Mouse (Mus musculus) urinary bladder, postnatal 14 days (tissue): ENCODE measurements around the gene Chsy1.

ENCODE experiments used
- DNase-seq: peaks from one replicate; pipeline ENCODE4 v3.0.0; 2021; ENCODE audit warnings: low spot score

The Chsy1 gene

DNA sequence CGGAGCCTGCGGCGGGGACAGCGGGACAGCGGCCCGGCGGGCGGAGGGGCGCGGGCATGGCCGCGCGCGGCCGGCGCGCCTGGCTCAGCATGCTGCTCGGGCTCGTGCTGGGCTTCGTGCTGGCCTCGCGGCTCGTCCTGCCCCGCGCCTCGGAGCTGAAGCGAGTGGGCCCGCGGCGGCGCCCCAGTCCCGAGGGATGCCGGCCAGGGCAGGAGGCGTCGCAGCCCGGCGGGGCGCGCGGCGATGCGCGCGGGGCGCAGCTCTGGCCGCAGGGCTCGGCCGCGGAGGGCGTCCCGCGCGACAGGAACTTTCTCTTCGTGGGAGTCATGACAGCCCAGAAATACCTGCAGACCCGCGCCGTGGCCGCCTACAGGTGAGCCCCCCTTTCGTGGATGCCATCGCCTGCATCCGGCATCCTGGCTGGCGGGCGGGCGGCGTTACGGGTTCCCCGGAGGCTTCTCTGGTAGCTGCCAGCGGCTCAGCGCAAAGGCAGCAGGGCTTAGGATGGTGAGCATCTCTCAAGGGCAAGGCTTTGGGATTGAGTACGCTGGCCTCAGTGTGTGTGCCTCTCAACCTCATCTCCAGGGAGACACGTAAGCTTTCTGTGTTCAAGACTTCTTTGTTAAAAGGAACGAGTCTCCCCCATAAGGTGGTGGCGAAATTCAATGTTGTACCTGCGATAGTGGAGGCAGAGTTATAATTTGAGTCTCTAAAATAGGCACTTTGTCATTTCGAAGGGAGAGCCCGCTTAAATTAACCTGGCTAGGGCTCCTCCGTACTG is 730 bp downstream of the Chsy1 start:
- DNase-seq = peak; percentile 15

DNA sequence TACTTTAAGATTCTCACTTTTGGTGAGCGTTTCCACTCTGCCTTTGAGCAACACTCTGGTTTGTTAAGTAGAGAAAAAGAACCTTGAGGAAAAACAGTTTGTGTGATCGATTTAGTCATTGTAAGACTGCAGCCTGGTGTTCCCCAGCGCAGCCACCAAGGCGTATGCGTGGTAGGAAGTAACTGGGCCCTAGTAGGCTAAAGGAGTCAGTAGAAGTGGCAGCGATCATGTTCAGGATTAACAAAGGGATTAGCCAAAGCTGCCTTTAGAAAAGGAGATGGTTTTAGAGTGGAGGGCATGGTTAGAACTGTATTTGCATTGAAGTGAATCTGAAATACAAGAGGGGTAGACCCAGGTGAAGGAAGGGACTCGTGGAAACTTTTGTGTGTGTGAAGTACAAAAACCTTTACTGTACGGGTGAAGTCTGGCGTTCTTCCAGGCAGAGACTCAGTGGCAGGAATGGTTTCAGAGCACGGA is 1.4 kb downstream of the Chsy1 start:
- DNase-seq = no peak

DNA sequence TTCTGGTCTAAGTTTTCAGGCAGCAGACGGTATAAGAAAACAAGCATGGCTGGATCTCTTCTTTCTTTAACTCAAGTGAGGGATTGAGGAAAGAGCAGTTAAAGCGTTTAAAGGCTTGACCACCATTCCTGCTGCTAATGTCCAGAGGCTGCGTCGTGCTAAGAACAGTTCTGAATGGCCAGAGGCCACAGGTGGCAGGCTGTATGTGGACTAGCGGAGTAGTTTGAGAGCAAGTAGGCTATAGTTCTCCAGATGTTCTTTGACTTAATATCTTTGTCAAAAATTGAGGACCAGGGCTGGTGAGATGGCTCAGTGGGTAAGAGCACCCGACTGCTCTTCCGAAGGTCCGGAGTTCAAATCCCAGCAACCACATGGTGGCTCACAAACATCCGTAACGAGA is 1.9 kb downstream of the Chsy1 start:
- DNase-seq = no peak

DNA sequence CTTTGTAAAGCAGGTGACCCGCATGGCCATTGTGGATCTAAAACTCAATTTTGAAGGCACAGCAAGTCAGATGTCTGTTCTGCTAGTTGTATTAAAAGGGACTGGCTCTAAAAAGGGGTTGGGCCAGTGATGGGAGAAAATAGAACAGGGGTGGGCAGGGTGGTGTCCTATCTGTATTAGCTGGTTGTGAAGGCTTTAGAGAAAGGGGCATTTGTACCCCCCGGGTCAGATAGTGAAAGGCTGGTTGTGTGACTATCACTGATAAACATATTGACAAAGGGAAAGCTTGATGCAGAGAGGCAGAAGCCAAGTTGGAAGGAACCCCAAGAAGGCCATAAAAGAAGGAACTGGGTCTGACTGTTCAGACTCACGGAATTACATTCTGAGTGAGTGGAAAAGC is 4.2 kb downstream of the Chsy1 start:
- DNase-seq = no peak

DNA sequence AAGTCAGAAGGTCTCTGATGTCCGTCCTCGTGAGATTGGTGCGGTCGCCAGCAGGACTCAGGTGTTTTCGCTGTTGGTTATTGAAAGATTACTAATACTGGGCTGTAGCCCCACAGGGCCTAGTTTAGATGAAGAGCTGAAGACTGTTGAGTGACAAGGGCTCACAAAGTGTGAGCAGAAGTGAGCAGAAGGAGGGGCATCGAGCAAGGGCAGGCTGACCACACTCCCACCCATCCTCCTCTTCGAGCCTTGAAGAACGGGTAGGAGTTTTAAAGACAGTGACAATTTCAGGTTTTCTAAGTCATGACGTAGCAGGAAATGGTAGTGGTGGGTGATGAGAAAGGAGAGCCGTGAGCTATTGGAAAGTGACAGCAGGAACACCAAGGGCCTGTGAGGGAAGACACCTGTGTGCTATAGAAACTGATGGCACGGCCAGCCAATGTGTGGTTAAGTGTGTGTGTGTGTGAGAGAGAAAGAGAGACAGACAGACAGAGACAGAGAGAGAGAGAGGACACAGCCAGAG is 6.6 kb downstream of the Chsy1 start:
- no peak for DNase-seq

DNA sequence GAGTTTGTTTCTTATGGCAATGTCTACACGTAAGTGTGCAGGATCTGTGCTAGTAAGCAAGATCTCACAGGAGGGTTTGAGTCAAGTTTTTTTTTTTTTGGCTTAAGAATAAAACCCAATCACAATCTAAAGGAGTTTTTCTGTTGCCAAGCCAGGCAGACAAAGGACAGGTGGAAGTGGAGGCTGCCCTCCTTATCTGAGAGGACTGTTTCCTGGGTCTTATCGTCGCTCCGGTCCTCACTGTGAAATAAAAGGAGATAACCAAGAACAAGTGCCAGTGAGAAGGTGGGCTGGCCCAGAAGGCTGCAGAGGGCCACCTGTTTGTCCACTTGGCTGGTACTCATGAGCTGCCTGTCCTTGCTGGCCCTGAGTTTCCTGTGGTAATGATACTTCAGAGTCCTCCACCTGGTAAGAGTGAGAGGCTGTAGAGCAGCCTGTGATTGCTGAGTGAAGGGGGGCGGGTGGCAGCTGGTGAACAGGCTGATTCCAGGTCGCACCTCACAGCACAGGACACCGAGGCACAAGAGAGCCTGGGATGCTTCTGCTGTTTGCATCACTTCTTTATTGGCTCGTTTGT is 7.7 kb downstream of the Chsy1 start:
- no peak for DNase-seq

DNA sequence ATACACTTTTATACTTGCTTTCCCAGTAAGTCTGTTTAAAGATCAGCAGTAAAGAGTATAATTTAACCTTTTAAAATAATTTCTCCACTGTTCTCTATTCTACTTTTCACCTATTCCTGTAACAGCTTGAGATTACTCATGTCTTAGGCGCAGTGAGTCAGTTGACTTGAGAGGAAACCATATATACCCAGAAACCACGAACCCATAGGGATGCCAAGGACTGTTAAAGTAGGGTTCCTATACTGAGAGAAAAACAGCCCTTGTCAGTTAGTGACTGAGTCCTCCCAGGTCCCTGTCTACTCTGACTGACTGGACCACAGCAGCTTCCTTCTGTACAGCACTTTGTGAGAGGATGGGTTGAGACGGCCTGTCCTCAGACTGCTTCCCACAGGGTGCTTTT is 8.7 kb downstream of the Chsy1 start:
- no peak for DNase-seq

DNA sequence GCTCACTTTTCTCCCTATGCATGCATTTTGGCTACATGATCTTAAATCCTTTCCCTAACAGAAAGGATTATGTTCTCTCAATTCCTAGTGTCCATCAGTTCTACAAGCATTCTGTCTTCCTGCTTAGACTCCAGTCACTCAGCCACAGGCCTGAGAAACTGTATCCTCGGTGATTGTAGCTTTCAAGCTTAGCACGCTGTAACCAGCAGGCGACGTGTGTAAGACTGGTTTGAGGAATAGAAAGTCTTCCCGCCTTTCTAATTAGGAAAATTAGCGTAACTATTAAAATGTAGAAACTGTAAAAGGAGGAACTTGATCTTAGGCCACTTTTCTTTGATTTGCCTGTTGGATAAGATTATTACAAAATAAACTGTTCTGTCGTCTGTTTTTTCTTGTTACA is 9.5 kb downstream of the Chsy1 start:
- no peak for DNase-seq

DNA sequence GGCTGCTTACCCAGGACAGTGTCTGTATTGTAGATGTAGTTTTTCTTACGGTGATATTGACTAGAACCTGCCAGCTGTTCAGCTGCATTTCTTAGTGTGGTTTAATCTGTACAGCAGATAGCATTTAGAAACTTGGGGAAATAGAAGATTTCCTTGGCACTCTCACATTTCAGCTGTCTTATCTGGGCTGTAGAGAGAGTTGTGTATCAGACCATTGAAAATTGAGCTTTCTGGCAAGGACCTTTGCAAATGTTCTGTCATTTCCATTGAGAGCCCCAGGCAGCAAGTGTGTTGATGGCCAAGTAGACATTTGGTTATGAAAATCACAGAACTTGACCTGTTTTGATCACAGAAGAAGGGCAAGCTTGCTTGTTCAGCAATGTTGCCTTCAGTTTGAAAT is 10.8 kb downstream of the Chsy1 start:
- no peak for DNase-seq

DNA sequence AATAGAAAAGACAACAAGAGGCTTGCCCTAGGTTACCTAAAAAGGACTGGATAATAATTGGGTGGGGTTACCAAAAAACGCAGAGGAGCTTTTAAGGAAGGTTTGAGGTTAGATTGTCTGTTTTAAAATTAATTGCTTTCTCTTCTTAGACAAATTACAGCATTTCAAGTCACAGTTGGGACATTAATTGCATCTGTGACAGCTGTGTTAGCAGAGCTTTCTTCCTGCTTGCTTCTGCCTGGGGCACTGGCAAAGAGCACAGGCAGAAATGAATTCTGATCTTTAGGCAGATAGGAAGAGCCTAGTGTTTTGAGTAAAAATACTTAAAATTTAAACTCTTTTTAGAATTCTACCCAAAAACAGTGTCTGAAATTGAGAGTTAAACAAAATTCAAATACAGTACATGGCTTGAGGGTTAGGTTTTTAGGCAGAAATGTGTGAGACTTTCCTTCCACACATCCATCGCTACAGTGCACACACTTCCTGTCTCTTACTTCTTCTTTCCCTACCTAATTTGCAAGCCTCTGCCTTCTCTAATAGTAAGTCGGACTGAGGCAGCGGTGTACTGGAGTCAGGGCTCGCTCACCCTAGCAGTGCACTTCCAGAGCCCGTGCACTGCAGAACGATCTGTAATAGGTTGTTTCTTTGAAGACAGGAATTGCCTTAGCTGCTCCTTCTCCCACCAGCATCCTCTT is 11.5 kb downstream of the Chsy1 start:
- no peak for DNase-seq

DNA sequence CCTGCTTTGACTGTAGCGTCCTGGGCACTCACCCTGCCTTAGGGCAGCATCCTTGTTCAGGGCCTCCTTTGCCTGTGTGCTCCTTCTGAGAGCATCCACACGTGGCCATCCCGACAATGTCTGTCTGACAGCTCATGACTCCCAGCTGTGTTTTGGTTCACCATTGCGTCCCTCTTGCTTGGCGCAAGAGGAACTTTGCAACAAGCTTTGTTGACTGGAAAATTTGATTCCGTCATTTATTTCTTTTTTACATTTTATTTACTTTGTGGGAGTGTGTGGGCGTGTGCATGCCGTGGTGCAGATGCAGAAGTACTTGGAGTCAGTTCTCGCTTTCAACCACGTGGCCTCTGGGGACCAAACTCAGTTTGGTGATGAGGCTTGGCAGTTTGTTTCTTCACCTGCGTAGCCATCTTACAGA is 15.2 kb downstream of the Chsy1 start:
- no peak for DNase-seq

DNA sequence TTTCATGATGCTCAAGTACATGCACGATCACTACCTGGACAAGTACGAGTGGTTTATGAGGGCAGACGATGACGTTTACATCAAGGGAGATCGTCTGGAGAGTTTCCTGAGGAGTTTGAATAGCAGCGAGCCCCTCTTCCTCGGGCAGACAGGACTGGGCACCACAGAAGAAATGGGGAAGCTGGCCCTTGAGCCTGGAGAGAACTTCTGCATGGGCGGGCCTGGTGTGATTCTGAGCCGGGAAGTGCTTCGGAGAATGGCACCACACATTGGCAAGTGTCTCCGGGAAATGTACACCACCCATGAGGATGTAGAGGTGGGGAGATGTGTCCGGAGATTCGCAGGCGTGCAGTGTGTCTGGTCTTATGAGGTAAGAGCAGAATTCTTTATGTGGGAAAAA is 16.1 kb downstream of the Chsy1 start:
- DNase-seq = no peak

DNA sequence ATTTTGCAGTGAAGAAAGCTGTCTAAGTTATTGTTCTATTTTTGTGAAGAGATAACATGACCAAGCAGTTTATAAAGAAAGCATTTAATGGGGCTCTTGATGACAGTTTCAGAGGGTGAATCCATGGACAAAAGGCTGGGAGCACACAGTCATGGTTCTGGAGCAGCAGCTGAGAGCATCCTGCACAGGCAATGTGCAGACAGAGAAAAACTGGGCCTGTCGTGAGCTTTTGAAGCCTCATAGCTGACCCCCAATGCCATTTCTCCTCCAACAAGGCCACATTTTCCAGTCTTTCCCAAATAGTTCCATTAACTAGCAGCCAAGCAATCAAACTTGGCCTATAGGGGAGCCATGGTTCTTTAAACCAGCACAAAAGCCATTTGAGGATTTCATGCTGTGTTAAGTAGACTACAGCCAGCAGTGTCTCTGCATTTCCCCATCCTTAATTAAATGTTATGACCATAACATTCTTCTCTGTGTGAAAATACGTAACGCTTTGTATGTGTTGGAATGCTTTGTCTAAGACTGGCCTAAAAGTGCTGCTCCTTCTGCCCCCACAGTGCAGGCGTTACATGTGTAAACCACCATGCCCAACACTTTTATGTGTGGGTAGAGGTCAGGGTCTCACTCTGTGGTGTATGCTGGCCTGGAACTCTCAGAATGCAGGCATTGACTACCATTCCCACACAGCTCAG is 18.8 kb downstream of the Chsy1 start:
- no peak for DNase-seq

DNA sequence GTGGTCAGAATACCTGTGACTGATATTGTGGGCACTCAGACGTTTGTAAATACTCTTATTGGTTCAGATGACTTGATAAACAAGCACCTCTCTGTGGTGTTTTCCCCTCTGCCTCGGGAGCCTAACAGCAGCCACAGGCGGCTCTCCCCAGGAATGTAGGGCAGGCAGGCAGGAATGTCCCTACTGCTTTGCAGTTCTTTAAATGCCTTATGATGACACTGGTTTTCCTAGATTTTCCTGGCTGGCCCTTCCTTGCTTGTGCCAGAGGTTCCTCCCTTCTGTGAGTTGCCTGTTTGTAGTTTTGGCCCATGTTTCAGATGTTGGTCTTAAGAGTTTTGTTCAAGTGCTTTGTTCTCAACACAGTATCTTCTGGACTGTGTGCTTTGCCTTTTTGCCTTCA is 19.5 kb downstream of the Chsy1 start:
- DNase-seq = peak; percentile 15

DNA sequence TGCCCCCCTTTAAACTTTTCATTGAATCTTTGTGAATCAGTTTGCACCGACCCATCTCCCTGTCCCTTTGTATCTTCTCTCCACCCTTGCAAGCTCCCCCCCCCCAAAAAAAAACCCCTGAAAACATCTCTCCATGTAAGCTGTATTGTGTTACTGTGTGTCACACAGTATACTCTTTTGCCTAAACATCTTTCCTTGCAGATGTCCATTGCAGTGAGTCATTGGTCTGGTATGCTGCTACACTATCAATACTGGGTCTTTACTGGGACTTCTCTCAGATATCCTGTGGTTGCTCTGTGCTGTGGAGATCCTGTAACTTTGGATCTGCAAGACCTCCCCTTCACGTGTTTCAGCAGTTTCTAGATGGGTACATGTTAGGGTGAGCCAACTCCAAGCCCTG is 21.0 kb downstream of the Chsy1 start:
- no peak for DNase-seq

DNA sequence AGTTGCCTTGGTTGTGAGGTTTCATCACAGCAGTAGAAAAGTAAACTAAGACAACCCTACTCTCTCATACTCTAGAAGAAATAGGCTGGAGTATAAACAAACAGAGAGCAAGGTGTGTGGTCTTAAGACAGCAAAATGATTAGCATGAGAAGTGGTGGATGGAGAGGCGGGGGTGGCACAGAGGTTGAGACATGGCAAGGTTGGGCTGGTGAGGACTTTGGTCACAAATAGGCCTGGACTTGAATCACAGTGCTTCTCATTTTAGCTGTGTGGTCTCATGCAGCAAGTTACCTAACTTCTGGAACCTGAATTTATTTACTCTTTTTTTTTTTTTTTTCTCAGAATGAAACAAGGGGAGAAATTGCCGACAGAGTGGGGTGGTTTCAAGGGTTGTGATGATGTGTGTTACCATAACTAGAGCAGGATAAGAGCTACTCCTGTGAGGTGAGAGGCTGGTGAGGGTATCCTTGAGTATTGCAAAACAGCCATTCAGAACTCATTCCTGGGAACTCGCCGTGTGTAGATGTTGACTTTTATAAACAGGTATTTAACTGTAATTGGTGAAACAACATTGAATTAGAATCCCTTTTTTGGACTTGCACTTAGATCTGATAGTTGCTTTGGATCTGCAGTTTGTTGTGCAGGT is 22.6 kb downstream of the Chsy1 start:
- DNase-seq = no peak

DNA sequence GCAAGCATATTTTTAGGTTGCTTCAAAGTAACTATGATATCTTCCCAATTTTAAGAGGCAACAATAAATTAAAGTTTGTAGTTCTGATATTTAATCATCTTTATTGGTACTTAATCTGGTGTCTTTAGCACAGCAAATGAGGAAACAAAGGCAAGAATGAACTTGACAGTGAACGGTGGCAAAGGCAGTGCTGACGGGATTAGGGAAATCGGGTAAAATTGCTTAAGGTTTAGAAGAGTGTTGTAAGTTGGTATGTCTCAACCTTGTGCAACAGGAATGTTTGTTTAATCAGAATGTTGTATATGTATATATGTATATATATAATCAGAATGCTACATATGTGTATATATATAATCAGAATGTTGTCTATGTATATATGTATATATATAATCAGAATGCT is 24.8 kb downstream of the Chsy1 start:
- no peak for DNase-seq

DNA sequence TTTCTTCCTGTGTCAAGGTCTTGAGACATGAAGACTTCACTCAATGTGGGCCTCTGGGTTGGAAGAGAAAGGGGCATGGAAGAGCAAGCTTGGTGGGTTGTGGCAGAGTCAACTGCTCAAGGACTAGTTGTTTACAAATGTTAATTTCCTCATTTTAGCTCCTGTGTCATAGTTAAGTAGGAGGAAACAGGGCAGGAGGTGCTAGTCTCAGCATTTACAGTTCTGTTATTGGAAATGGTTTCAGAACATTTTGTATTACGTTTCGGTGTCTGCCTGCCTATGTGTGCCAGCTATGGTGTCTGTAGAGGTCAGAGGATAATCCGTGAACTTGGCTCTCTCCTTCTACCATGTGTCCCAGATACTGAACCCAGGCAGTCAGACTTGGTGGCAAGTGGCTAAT is 26.3 kb downstream of the Chsy1 start:
- DNase-seq = no peak

DNA sequence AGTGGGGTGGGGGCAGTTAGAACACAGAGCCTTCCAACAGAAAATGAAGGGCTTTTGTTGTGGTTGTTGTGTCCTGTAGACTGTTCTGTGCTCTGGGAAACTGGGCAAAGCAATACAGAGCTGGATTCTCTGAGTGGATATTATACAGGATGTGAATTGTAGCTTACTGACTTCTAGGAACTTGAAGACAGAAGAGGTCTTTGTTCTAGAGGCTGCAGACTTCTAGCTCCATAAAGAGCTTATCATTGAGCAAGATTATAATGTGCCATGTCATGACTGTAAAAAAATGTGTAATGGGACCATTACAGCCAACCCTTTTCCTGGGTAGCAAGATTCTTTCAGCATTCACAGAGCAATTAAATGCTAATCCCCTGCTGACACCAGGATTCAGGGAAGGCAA is 26.9 kb downstream of the Chsy1 start:
- no peak for DNase-seq

DNA sequence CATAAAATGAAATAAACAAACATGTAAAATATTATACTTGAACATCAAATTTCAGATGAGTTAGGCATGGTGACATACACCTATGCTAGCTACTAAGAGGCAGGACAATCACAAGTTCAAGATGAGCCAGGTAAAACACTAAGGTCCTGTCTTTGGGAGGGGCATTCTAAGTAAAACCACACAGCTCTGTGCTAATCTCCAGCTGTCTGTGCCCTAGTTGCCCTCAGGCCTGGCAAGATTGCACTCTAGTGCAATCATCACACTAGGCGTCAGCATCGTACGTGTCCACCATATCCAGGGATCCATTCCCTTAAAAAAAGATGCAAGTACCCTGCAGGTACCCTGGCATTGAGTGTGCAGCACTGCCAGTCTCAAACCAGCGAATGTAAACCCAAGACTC is 28.0 kb downstream of the Chsy1 start:
- DNase-seq = no peak

DNA sequence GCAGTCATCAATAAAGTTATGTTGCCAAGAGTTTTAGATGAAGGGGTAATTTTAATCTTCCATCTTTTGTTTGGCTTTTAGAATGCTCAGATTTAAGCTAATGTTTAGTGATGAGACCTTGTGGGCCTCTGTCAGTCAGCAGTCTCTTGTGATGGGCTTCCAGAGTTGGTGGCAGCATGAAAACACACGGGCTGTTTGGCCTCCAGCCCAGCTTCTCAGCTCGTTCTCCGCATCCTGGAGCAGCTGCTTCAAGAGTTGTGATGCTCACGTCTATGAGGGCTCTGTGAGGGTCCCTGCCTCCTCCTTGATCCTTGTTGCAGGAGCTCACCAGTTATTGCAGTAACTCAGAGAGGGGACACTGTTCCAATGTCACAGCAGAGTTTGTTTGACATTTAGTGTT is 29.0 kb downstream of the Chsy1 start:
- DNase-seq = no peak

DNA sequence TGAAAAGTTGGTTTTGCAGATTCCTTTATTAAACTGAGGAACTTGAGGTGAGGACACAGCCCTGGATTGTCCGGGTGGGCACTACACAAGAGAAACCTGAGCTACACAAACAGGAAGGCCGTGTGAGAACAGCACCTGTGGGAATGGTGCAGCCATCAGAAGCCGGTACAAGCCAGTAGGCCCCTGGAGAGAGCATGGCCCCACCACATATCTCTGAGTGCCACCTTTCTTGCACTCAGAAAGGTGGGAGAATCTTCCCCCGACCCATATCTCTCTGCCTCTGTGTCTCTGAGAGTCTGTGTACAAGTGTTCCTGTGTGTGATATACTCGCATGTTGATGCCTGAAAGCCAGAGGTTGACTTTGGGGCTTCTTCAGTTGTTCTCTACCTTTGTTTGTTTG is 29.6 kb downstream of the Chsy1 start:
- DNase-seq = no peak
